Mouse (Mus musculus) thymus, postnatal 14 days (tissue): ENCODE results near the gene Cldn34c3.
"Not testable (repeated sequence)": the region's sequence is repeated elsewhere in the genome, so short reads cannot be mapped to it uniquely, and the experiment has no call there.

Source experiments
- DNase-seq: peaks from one replicate; pipeline ENCODE4 v3.0.0; 2021

Cldn34c3 gene

GRCm38 (mm10) chrX:123793365-123793764 lies at the start of gene Cldn34c3:
Gene Cldn34c3 (plus strand): TSS chrX:123793665.
- DNase-seq: not testable (repeated sequence)
